Mouse (Mus musculus) lung, postnatal 0 days (tissue): ENCODE results near the gene Asic2. TPM values are rescaled to one million over a fixed set of nuclear protein-coding genes. Genes with fewer than 3 reads are reported as not detected.

Source experiments
- ATAC-seq: fragments of 200-750 bp; cut with Nextera tagmentation; 2 replicates; pipeline ENCODE4 v1.8.0; 2017; ENCODE audit warnings: moderate library complexity
- DNase-seq: peaks from one replicate; pipeline ENCODE4 v3.0.0-alpha.2; 2016; ENCODE audit warnings: low spot score
- H3K27ac ChIP-seq: fragments of 300-500 bp; sonication (generic); 2 replicates; pipeline ENCODE4 v1.5.1; 2014; ENCODE audit warnings: antibody characterized with exemption, mild to moderate bottlenecking, low read length, mixed read lengths
- H3K27me3 ChIP-seq: fragments of 300-500 bp; sonication (generic); replicated peaks from 2 replicates; pipeline ENCODE4 v1.6.1; 2014; ENCODE audit warnings: low read length, mixed read lengths; ENCODE audit not compliant: insufficient read depth
- H3K36me3 ChIP-seq: fragments of 300-500 bp; sonication (generic); 2 replicates; pipeline ENCODE4 v1.6.1; 2014; ENCODE audit warnings: low read length, mixed read lengths; ENCODE audit not compliant: insufficient read depth
- H3K4me1 ChIP-seq: fragments of 300-500 bp; sonication (generic); 2 replicates; pipeline ENCODE4 v1.6.1; 2014; ENCODE audit warnings: antibody characterized with exemption, low read depth, low read length, mixed read lengths; ENCODE audit not compliant: insufficient read depth
- H3K4me2 ChIP-seq: fragments of 300-500 bp; sonication (generic); replicated peaks from 2 replicates; pipeline ENCODE4 v1.6.1; 2014; ENCODE audit warnings: low read depth, mild to moderate bottlenecking, low read length, moderate library complexity, mixed read lengths
- H3K4me3 ChIP-seq: fragments of 300-500 bp; sonication (generic); 2 replicates; pipeline ENCODE4 v1.5.1; 2014; ENCODE audit warnings: low read depth, low read length
- H3K9ac ChIP-seq: fragments of 300-500 bp; sonication (generic); replicated peaks from 2 replicates; pipeline ENCODE4 v1.6.1; 2014; ENCODE audit warnings: low read depth, mild to moderate bottlenecking
- H3K9me3 ChIP-seq: fragments of 300-500 bp; sonication (generic); 2 replicates; pipeline ENCODE4 v1.6.1; 2016; ENCODE audit warnings: low read length, mixed read lengths
- CTCF ChIP-seq: IDR thresholded peaks from 2 replicates; pipeline ENCODE4 v1.5.1; 2016; ENCODE audit warnings: antibody characterized with exemption, mild to moderate bottlenecking
- EP300 ChIP-seq: IDR thresholded peaks from 2 replicates; pipeline ENCODE4 v1.6.1; 2016; ENCODE audit warnings: antibody characterized with exemption, mild to moderate bottlenecking, control low read depth
- WGBS: fragments of 180-500 bp; shearing (Covaris S2); extraction: QIAGEN DNeasy Blood & Tissue Kit; methylation state at CpG from one replicate; pipeline ENCODE4 v1.1.7; 2014; 5-methylcytosine and 5-hydroxymethylcytosine counted together
- polyA plus RNA-seq: library from polyadenylated mRNA; unstranded; fragments of >200 nt; fragmentation: Nextera tagmentation; extraction: Ambion mirVana; gene quantifications from 2 replicates; pipeline ENCODE4 v1.2.1, GENCODE M21; 2015

Gene Asic2
- polyA plus RNA-seq, 1 experiment from 2014 or later = 0.06 TPM

- Histone ChIP-seq H3K36me3 (no peaks in the 10 kb centered on the region), H3K4me1 (no peaks in the 10 kb centered on the region; the same call in 1 of the 2 replicates), H3K4me3 (no peak overlapping the region), H3K9me3 (no peaks in the 10 kb centered on the region), H3K27ac (no peak overlapping the region), H3K27me3 (peaks cover 41% of the 10 kb centered on the region), H3K4me2 (peak overlapping the region; percentile 67; the same call in 1 of the 2 replicates), H3K9ac (no peak overlapping the region)
- DNase-seq (peak; percentile 9), ATAC-seq (no peak)
- TF ChIP-seq EP300 (no peak), CTCF (no peak)
- WGBS = 5% methylated on average over 13 of the region's 13 CpGs
Measured at GRCm38 (mm10) chr11:81153841-81154240, 814.4 kb downstream of the Asic2 start.

- Histone ChIP-seq H3K36me3 (no peaks in the 10 kb centered on the region), H3K9me3 (no peaks in the 10 kb centered on the region), H3K27me3 (peaks cover 41% of the 10 kb centered on the region), H3K4me1 (no peaks in the 10 kb centered on the region; the same call in 1 of the 2 replicates), H3K27ac (no peak overlapping the region), H3K9ac (no peak overlapping the region), H3K4me3 (peak overlapping the region; percentile 33), H3K4me2 (peak overlapping the region; percentile 67)
- ATAC-seq (peak; percentile 35), DNase-seq (peak; percentile 40)
- WGBS = under 1% methylated on average over 39 of the region's 57 CpGs
- TF ChIP-seq EP300 = no peak
- TF ChIP-seq CTCF = 0 out of 2 replicates have a peak, but pooled peaks have one; percentile 9
Measured at GRCm38 (mm10) chr11:81153161-81153840, 815.0 kb downstream of the Asic2 start.

- DNase-seq (peak; percentile 5), ATAC-seq (0 out of 2 replicates have a peak, but pooled peaks have one; percentile 4)
- Histone ChIP-seq H3K4me2 (peak overlapping the region; percentile 67), H3K27me3 (peaks cover 41% of the 10 kb centered on the region), H3K4me1 (no peaks in the 10 kb centered on the region; the same call in 1 of the 2 replicates), H3K9me3 (no peaks in the 10 kb centered on the region), H3K36me3 (no peaks in the 10 kb centered on the region), H3K27ac (no peak overlapping the region), H3K9ac (no peak overlapping the region), H3K4me3 (peak overlapping the region; percentile 33)
- peak; percentile 42 for TF ChIP-seq CTCF
- no peak for TF ChIP-seq EP300
- WGBS = 2% methylated on average over 37 of the region's 55 CpGs
Measured at GRCm38 (mm10) chr11:81152460-81153160, 815.6 kb downstream of the Asic2 start.

- DNase-seq (no peak), ATAC-seq (peak; percentile 25; the same call in 1 of the 2 replicates)
- Histone ChIP-seq H3K4me2 (peak overlapping the region; percentile 67), H3K4me1 (no peaks in the 10 kb centered on the region; the same call in 1 of the 2 replicates), H3K9ac (no peak overlapping the region), H3K36me3 (no peaks in the 10 kb centered on the region), H3K9me3 (no peaks in the 10 kb centered on the region), H3K27ac (no peak overlapping the region), H3K27me3 (peaks cover 41% of the 10 kb centered on the region), H3K4me3 (peak overlapping the region; percentile 33)
- WGBS = 3% methylated on average over 26 of the region's 42 CpGs
- TF ChIP-seq EP300 (no peak), CTCF (no peak)
Measured at GRCm38 (mm10) chr11:81152021-81152385, 816.3 kb downstream of the Asic2 start.

- TF ChIP-seq EP300 (no peak), CTCF (no peak)
- no peaks in the 10 kb centered on the region; the same call in 1 of the 2 replicates for H3K4me1 ChIP-seq
- no peaks in the 10 kb centered on the region for H3K9me3 ChIP-seq
- no peak overlapping the region for H3K27ac ChIP-seq
- H3K9ac ChIP-seq = no peak overlapping the region
- peak; percentile 4 for DNase-seq
- H3K27me3 ChIP-seq = peaks cover 41% of the 10 kb centered on the region
- no peak for ATAC-seq
- H3K4me3 ChIP-seq = peak overlapping the region; percentile 33
- H3K4me2 ChIP-seq = peak overlapping the region; percentile 67
- H3K36me3 ChIP-seq = no peaks in the 10 kb centered on the region
- 11% methylated on average over 27 of the region's 36 CpGs for WGBS
Measured at GRCm38 (mm10) chr11:81151286-81152020, 816.8 kb downstream of the Asic2 start.

- Histone ChIP-seq H3K9ac (no peak overlapping the region), H3K36me3 (no peaks in the 10 kb centered on the region), H3K4me3 (no peak overlapping the region), H3K27ac (no peak overlapping the region), H3K9me3 (no peaks in the 10 kb centered on the region), H3K4me1 (no peaks in the 10 kb centered on the region; the same call in 1 of the 2 replicates), H3K27me3 (peaks cover 41% of the 10 kb centered on the region), H3K4me2 (no peak overlapping the region)
- ATAC-seq (no peak), DNase-seq (no peak)
- no peak for TF ChIP-seq CTCF
- no peak for TF ChIP-seq EP300
- 68% methylated on average over 8 of the region's 8 CpGs for WGBS
Measured at GRCm38 (mm10) chr11:81150621-81151020, 817.6 kb downstream of the Asic2 start.
